Mouse (Mus musculus): ENCODE measurements around the gene Ccdc12. TPM values are rescaled to one million over a fixed set of nuclear protein-coding genes. Genes with fewer than 3 reads are reported as not detected.
A peak's percentile ranks its signal among the peaks of the same experiment; 100 is the strongest.

Ccdc12 gene
- polyA plus RNA-seq, 1 experiment from 2014 or later = 164 TPM

DNA sequence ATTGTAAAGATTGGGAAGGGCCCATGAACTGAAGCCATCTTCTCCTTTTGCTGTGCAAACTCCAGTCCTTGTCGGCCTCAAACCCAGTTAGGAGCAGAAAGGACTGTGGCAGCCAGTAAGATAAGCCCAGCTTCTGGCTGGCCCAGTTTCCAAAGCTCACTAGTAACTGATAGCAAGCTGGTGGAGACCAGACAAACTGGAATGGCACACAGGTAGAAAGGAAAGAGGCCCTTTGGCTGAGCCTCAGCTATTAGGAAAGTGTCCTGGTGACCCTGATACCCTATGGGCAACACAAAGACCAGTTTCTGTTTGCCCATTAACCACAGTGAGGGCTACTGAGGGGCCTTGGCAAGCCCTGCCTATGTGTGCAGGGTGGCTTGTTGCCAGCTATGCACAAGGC is 46.5 kb downstream of the Ccdc12 start:
- Histone ChIP-seq H3K9me3 (replicated peaks) (no peaks in the 10 kb centered on the region), H3K27ac (no peak overlapping the region), H3K4me1 (no peaks in the 10 kb centered on the region), H3K27me3 (ENCODE audit: low read depth, poor library complexity, severe bottlenecking) (no peaks in the 10 kb centered on the region), H3K4me3 (no peak overlapping the region), H3K36me3 (peaks cover 15% of the 10 kb centered on the region)
- no peak for DNase-seq (ENCODE audit: low spot score)
- 92% methylated on average over 1 of the region's 1 CpGs for WGBS

DNA sequence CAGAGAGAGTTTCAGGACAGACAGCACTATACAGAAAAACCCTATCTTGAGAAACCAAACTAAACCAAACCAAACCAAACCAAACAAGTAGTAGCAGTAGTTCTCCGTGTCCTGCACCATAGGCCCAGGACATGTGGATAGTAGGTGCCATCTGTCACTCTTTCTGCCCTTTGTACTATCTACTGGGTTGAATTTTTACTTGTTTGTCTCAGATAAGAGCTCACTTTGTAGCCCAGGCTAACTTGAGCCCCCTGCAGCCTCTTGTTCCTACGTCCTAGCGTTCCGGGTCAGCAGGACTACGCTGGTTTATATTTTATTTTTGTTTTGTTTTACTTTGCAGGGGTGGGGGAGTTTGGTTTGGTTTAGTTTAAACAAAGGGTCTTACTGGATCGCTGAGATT is 47.6 kb downstream of the Ccdc12 start:
- no peak overlapping the region for H3K27ac ChIP-seq
- no peak overlapping the region for H3K4me3 ChIP-seq
- no peaks in the 10 kb centered on the region for H3K9me3 ChIP-seq (replicated peaks)
- H3K27me3 ChIP-seq (ENCODE audit: low read depth, poor library complexity, severe bottlenecking) = no peaks in the 10 kb centered on the region
- H3K36me3 ChIP-seq = peaks cover 19% of the 10 kb centered on the region
- no peak for DNase-seq (ENCODE audit: low spot score)
- WGBS = 96% methylated on average over 6 of the region's 6 CpGs
- no peaks in the 10 kb centered on the region for H3K4me1 ChIP-seq

DNA sequence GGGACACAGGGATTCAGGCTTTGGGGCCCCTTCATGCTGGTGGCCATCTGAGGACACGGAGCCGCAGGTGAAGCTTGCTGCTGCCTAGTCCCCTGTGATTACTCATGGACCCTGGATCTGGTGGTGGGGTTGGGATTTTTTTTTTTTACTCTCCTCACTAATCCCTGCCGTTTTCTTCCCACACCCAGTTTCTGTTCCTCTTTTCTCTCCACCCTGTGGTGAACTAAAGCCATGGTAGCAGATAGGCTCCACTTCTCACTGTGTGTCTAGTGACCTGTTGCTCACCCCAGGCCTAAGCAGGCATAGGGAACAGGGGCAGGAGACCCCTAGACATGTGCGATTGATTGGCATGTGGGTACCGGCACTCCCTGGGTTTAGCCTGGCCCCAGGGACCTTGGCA is 50.5 kb downstream of the Ccdc12 start:
- Histone ChIP-seq H3K4me1 (peaks cover 6% of the 10 kb centered on the region; the same call in 1 of the 2 replicates), H3K27ac (no peak overlapping the region), H3K4me3 (no peak overlapping the region), H3K9me3 (replicated peaks) (no peaks in the 10 kb centered on the region), H3K36me3 (peaks cover 33% of the 10 kb centered on the region), H3K27me3 (ENCODE audit: low read depth, poor library complexity, severe bottlenecking) (no peaks in the 10 kb centered on the region)
- WGBS = 92% methylated on average over 5 of the region's 5 CpGs
- DNase-seq (ENCODE audit: low spot score) = no peak

DNA sequence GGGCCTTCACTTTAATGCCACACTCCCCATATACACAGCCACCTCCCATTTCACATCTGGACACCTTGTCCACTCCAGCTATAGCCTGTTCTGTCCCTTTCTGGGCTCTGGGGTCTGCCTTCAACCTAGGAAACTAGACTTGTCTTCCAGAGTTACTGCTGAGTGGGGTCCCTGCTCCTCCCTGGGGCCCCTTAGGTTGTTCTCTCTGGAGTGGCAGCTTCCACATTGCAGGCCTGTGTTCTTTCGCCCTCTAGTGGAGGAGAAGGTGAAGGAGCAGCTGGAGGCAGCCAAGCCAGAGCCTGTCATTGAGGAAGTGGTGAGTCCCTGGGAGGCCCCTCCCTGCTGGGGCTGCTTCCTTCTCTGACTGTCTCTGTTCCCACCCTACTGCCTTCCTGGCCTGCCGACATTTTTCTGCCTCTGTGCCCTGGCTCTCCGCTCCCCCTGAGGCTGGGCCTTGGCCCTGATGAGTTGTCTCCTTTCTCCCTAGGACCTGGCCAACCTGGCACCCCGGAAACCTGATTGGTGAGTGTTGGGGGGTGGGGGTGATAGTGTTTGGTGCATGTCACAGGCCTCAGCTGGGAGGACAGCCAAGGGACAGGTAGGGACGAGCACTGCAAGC is 53.4 kb downstream of the Ccdc12 start:
- Histone ChIP-seq H3K4me3 (no peak overlapping the region), H3K9me3 (replicated peaks) (no peaks in the 10 kb centered on the region), H3K27ac (no peak overlapping the region), H3K4me1 (peaks cover 6% of the 10 kb centered on the region; the same call in 1 of the 2 replicates), H3K36me3 (peaks cover 43% of the 10 kb centered on the region), H3K27me3 (ENCODE audit: low read depth, poor library complexity, severe bottlenecking) (no peaks in the 10 kb centered on the region)
- WGBS = 42% methylated on average over 5 of the region's 5 CpGs
- DNase-seq (ENCODE audit: low spot score) = peak; percentile 74

DNA sequence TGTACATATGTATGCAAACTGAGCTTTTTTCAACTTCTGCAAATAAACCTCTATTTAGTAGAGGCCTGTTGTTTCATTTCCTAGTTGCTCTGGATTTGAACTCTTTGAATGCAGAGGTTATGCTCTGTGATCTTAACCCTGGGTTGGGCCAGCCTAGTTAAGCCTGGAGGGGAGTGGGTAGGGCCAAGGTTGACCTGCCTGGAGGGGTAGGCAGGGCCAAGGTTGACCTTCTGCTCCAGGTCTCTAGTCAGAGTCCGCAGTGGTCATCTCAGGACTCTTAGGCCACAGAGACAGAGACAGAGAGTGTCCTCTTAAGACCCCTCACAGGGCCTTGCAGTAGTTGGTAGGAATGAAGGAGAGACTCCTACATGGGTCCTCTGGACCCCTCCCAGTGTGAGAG is 55.2 kb downstream of the Ccdc12 start:
- no peak overlapping the region for H3K4me3 ChIP-seq
- no peak for DNase-seq (ENCODE audit: low spot score)
- peaks cover 6% of the 10 kb centered on the region; the same call in 1 of the 2 replicates for H3K4me1 ChIP-seq
- H3K9me3 ChIP-seq (replicated peaks) = no peaks in the 10 kb centered on the region
- no peaks in the 10 kb centered on the region for H3K27me3 ChIP-seq (ENCODE audit: low read depth, poor library complexity, severe bottlenecking)
- no peak overlapping the region for H3K27ac ChIP-seq
- H3K36me3 ChIP-seq = peaks cover 47% of the 10 kb centered on the region
- WGBS = 97% methylated on average over 1 of the region's 1 CpGs

DNA sequence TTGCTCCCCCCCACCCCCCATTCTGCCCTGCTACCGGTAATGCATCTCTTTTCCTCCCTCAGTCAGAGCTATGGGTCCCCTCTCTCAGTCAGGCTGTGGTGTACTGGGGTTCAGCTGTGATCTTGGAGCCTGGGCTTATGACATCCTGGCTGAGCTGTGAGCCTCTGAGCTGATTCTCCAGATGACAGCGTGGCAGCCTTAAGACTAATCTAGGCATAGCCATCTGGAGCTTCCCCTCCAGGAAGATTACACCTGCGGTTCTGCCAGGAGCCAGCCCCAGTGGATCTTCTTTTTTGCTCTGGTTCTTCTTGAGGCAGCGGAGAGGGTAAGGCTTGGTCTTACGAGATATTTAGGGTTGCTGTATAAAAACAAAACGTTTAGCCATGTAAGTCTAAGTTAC is 55.7 kb downstream of the Ccdc12 start:
- no peak overlapping the region for H3K4me3 ChIP-seq
- 91% methylated on average over 6 of the region's 6 CpGs for WGBS
- no peak for DNase-seq (ENCODE audit: low spot score)
- H3K4me1 ChIP-seq = peaks cover 6% of the 10 kb centered on the region; the same call in 1 of the 2 replicates
- H3K27ac ChIP-seq = no peak overlapping the region
- H3K9me3 ChIP-seq (replicated peaks) = no peaks in the 10 kb centered on the region
- peaks cover 47% of the 10 kb centered on the region for H3K36me3 ChIP-seq
- H3K27me3 ChIP-seq (ENCODE audit: low read depth, poor library complexity, severe bottlenecking) = no peaks in the 10 kb centered on the region

DNA sequence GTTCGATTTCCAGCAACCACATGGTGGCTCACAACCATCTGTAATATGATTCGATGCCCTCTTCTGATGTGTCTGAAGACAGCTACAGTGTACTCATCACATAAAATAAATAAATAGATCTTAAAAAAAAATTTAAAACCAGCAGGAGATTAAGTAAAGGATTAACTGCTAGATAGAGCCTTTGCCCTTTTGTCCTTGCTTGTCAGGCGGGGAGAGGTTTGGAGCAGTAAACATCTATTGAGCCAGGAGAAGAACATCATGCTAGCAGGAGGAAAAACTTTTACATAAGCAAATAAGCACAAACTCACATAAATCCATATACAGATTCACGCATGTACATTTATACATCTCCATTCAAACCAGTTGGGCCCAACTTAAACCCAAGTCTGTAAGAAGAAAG is 56.2 kb downstream of the Ccdc12 start:
- H3K36me3 ChIP-seq = peaks cover 47% of the 10 kb centered on the region
- H3K27ac ChIP-seq = no peak overlapping the region
- H3K4me3 ChIP-seq = no peak overlapping the region
- no peaks in the 10 kb centered on the region for H3K9me3 ChIP-seq (replicated peaks)
- no peak for DNase-seq (ENCODE audit: low spot score)
- no peaks in the 10 kb centered on the region for H3K27me3 ChIP-seq (ENCODE audit: low read depth, poor library complexity, severe bottlenecking)
- 91% methylated on average over 4 of the region's 4 CpGs for WGBS
- peaks cover 6% of the 10 kb centered on the region; the same call in 1 of the 2 replicates for H3K4me1 ChIP-seq

DNA sequence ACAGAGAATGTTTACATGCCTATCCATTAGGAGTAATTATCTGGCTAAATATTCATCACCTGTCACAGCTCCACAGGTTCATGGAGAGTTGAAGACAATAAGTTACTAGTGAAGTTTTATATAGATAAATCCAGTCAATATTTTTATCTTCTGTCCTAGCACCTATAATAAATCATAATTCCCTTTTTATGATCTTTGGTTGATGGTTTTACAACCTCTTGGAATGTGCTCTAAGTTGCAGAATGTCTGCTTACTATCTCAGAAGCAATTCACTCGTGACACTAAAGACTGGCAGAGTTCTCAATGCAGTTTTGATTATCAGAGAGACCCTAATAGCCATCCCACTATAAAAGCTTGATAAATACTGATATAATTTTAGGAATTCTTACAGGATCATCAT is 57.1 kb downstream of the Ccdc12 start:
- Histone ChIP-seq H3K4me1 (peaks cover 6% of the 10 kb centered on the region; the same call in 1 of the 2 replicates), H3K36me3 (peaks cover 43% of the 10 kb centered on the region), H3K27ac (no peak overlapping the region), H3K27me3 (ENCODE audit: low read depth, poor library complexity, severe bottlenecking) (no peaks in the 10 kb centered on the region), H3K4me3 (no peak overlapping the region), H3K9me3 (replicated peaks) (no peaks in the 10 kb centered on the region)
- WGBS = 60% methylated on average over 1 of the region's 1 CpGs
- no peak for DNase-seq (ENCODE audit: low spot score)

DNA sequence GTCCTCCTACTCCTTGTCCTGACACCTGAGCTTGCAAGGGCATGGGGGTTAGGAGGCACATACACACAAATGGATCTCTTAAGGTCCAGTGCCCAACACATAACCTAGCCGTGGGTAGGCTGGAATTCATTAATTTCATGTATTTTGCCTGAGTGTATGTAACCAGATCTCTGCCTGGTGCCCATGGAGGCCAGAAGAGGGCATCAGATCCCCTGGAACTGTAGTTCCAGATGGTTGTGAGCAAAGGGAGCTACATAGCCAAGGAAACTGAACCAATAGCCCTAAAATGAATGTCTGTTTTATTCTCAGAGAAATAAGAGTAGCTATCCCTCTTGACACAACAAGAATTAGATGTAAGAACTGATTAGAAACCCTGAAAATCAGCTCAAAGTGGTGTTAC is 59.1 kb downstream of the Ccdc12 start:
- no peak overlapping the region for H3K4me3 ChIP-seq
- peaks cover 36% of the 10 kb centered on the region for H3K36me3 ChIP-seq
- H3K27me3 ChIP-seq (ENCODE audit: low read depth, poor library complexity, severe bottlenecking) = no peaks in the 10 kb centered on the region
- WGBS = 70% methylated on average over 1 of the region's 1 CpGs
- peaks cover 12% of the 10 kb centered on the region for H3K4me1 ChIP-seq
- DNase-seq (ENCODE audit: low spot score) = no peak
- no peak overlapping the region for H3K27ac ChIP-seq
- no peaks in the 10 kb centered on the region for H3K9me3 ChIP-seq (replicated peaks)

DNA sequence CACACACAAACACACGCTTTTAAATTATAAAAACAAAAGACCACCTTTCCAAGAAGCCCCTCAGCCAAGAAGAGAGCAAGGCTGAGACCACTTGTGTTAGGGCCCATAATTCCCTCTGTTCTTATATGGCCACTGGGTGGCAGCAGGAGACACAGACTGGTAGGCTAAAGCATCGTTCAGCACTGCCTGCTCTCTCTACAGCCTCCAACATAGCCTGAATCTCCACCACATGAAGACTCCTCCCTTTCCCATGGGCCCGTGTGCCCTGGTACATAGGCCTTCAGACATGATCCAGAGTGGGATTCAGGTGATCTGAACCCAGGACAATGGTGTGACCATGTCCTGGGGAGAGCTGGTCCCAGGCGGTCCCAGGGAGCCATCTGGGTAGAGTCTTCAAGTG is 60.5 kb downstream of the Ccdc12 start:
- no peak overlapping the region for H3K27ac ChIP-seq
- no peak overlapping the region for H3K4me3 ChIP-seq
- WGBS = 34% methylated on average over 4 of the region's 4 CpGs
- no peaks in the 10 kb centered on the region for H3K27me3 ChIP-seq (ENCODE audit: low read depth, poor library complexity, severe bottlenecking)
- peak; percentile 56 for DNase-seq (ENCODE audit: low spot score)
- H3K9me3 ChIP-seq (replicated peaks) = no peaks in the 10 kb centered on the region
- peaks cover 12% of the 10 kb centered on the region for H3K4me1 ChIP-seq
- H3K36me3 ChIP-seq = peaks cover 29% of the 10 kb centered on the region

DNA sequence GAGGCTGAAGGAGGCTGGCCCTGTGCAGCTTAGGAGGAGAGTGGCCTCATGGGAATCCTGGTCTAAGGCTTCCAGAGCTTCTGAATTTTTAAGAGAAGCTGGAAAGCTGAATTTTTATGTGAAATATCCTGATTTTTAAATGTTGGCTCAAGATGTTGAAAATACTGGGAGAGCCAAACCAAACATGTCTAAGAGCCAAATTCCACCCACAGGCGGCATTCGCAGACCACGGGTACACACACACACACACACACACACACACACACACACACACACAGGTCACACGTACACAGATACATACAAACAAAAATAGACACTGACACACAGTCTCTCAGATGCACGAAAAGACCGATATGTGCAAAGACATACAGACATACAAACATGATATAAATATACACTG is 61.8 kb downstream of the Ccdc12 start:
- no peaks in the 10 kb centered on the region for H3K9me3 ChIP-seq (replicated peaks)
- WGBS = 92% methylated on average over 6 of the region's 6 CpGs
- no peak overlapping the region for H3K27ac ChIP-seq
- peaks cover 12% of the 10 kb centered on the region for H3K4me1 ChIP-seq
- H3K36me3 ChIP-seq = peaks cover 29% of the 10 kb centered on the region
- H3K4me3 ChIP-seq = no peak overlapping the region
- H3K27me3 ChIP-seq (ENCODE audit: low read depth, poor library complexity, severe bottlenecking) = no peaks in the 10 kb centered on the region
- DNase-seq (ENCODE audit: low spot score) = no peak

DNA sequence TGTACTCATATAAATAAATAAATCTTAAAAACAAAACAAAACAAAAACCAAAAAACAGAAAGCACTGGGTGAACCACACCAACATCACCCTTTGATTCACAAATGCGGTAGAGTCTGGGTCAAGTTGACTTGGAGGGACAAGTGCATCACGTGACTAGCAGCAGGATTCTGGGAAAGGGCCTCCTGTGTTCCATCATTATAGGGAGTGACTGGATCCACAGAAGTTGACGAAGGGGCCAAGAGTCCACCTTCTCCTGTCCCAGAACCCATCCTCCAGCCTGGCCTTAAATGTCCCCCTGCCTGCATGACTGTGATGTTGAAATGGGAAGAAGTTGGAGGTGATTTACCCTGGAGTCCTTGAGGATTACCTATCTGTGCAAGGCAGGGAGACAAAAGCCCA is 62.5 kb downstream of the Ccdc12 start:
- H3K36me3 ChIP-seq = peaks cover 35% of the 10 kb centered on the region
- no peaks in the 10 kb centered on the region for H3K9me3 ChIP-seq (replicated peaks)
- WGBS = 89% methylated on average over 3 of the region's 3 CpGs

DNA sequence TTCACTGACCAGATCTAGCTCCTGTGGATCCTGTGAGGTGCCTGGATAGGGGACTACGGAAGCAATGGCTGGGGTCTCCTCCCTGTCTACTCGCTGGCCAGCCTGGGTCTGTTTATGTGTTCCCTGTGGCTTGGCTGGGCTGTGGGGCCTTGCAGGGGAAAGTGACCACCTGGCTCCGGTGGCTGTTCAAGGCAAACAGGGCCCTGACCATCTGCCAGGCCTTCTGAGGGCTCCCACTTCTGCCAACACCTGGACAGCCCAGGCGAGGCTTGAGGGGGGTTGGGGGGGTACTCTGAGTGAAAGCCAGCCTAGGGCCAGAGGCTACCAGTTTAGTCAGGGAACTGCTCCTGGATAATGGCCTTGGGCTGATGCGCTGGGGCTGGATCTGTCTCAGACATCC is 63.7 kb downstream of the Ccdc12 start:
- no peak overlapping the region for H3K4me3 ChIP-seq
- 69% methylated on average over 5 of the region's 5 CpGs for WGBS
- H3K36me3 ChIP-seq = peaks cover 42% of the 10 kb centered on the region
- H3K9me3 ChIP-seq (replicated peaks) = no peaks in the 10 kb centered on the region
- no peak overlapping the region; the same call in 1 of the 2 replicates for H3K27ac ChIP-seq
- peaks cover 8% of the 10 kb centered on the region for H3K27me3 ChIP-seq (ENCODE audit: low read depth, poor library complexity, severe bottlenecking)
- DNase-seq (ENCODE audit: low spot score) = no peak
- peaks cover 13% of the 10 kb centered on the region for H3K4me1 ChIP-seq

More for the DNA sequence above, 62.5 kb downstream of the Ccdc12 start:
- peaks cover 12% of the 10 kb centered on the region for H3K4me1 ChIP-seq
- H3K4me3 ChIP-seq = no peak overlapping the region
- DNase-seq (ENCODE audit: low spot score) = no peak
- H3K27ac ChIP-seq = no peak overlapping the region
- no peaks in the 10 kb centered on the region for H3K27me3 ChIP-seq (ENCODE audit: low read depth, poor library complexity, severe bottlenecking)

DNA sequence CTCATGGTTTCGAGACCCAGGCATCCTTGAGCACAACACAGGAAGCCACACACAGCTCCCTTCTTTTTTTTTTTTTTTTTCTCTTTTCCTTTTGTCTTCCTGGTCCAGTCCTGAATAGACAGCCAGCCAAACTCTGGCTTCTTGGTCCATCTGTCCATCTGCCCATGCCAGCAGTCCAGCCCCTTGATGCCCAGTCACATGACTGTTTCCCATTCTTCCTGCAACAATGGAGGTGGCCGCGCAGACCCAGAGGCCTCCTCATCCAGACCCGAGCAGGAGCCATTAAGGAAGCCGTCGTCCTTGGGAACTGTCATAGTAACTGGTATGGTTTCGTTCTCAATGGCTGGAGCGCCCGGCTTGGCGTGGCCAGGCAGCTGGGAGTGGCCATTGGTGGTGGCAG is 65.8 kb downstream of the Ccdc12 start:
- Histone ChIP-seq H3K4me1 (peaks cover 33% of the 10 kb centered on the region), H3K4me3 (no peak overlapping the region), H3K9me3 (replicated peaks) (no peaks in the 10 kb centered on the region), H3K27me3 (ENCODE audit: low read depth, poor library complexity, severe bottlenecking) (peaks cover 29% of the 10 kb centered on the region), H3K27ac (no peak overlapping the region), H3K36me3 (peaks cover 56% of the 10 kb centered on the region)
- 93% methylated on average over 10 of the region's 10 CpGs for WGBS
- no peak for DNase-seq (ENCODE audit: low spot score)

All from limb, embryonic 10.5 days (tissue).